Mouse (Mus musculus) heart, postnatal 0 days (tissue): ENCODE measurements at regions not wholly inside any gene's neighbourhood (a gene's known extent, or its start where the extent isn't known, plus 50 kb on each side); places are given as distances from the start of the nearest gene placed in this dataset.
A peak's percentile ranks its signal among the peaks of the same experiment; 100 is the strongest.

ENCODE experiments used
- ATAC-seq: fragments of 200-750 bp; cut with Nextera tagmentation; 2 replicates; pipeline ENCODE4 v1.8.0; 2017; ENCODE audit warnings: low read depth, moderate number of reproducible peaks, moderate library complexity; ENCODE audit not compliant: insufficient read depth
- DNase-seq: peaks from one replicate; pipeline ENCODE4 v3.0.0-alpha.2; 2016; ENCODE audit warnings: low spot score
- H3K27ac ChIP-seq: fragments of 300-500 bp; sonication (generic); 2 replicates; pipeline ENCODE4 v1.5.1; 2014; ENCODE audit warnings: low read depth, mild to moderate bottlenecking
- H3K27me3 ChIP-seq: fragments of 300-500 bp; sonication (generic); 2 replicates; pipeline ENCODE4 v1.6.1; 2014; ENCODE audit warnings: low read length, mixed read lengths; ENCODE audit not compliant: control insufficient read depth, insufficient read depth
- H3K36me3 ChIP-seq: fragments of 300-500 bp; sonication (generic); replicated peaks from 2 replicates; pipeline ENCODE4 v1.6.1; 2014; ENCODE audit warnings: low read length, mixed read lengths; ENCODE audit not compliant: control insufficient read depth, insufficient read depth
- H3K4me1 ChIP-seq: fragments of 300-500 bp; sonication (generic); 2 replicates; pipeline ENCODE4 v1.6.1; 2014; ENCODE audit warnings: antibody characterized with exemption; ENCODE audit not compliant: control insufficient read depth, insufficient read depth
- H3K4me2 ChIP-seq: fragments of 300-500 bp; sonication (generic); 2 replicates; pipeline ENCODE4 v1.6.1; 2014; ENCODE audit warnings: low read depth, mild to moderate bottlenecking, low read length, moderate library complexity
- H3K4me3 ChIP-seq: fragments of 300-500 bp; sonication (generic); 2 replicates; pipeline ENCODE4 v1.5.1; 2014; ENCODE audit warnings: low read depth, low read length
- H3K9ac ChIP-seq: fragments of 300-500 bp; sonication (generic); replicated peaks from 2 replicates; pipeline ENCODE4 v1.6.1; 2014; ENCODE audit warnings: low read depth, low read length, mixed read lengths
- H3K9me3 ChIP-seq: fragments of 300-500 bp; sonication (generic); replicated peaks from 2 replicates; pipeline ENCODE4 v1.6.1; 2016; ENCODE audit warnings: low read length; ENCODE audit not compliant: control insufficient read depth
- CTCF ChIP-seq: IDR thresholded peaks from 2 replicates; pipeline ENCODE4 v1.5.1; 2016; ENCODE audit warnings: antibody characterized with exemption, control low read depth, low read depth
- EP300 ChIP-seq: IDR thresholded peaks from 2 replicates; pipeline ENCODE4 v1.6.1; 2016; ENCODE audit warnings: antibody characterized with exemption, low read depth
- WGBS: fragments of 180-500 bp; shearing (Covaris S2); extraction: QIAGEN DNeasy Blood & Tissue Kit; methylation state at CpG from one replicate; pipeline ENCODE4 v1.1.7; 2014; 5-methylcytosine and 5-hydroxymethylcytosine counted together

- peaks cover 13% of the 10 kb centered on the region; the same call in 1 of the 2 replicates for H3K4me1 ChIP-seq
- TF ChIP-seq EP300: no peak
- H3K4me3 ChIP-seq: no peak overlapping the region
- H3K36me3 ChIP-seq: no peaks in the 10 kb centered on the region
- no peak overlapping the region for H3K4me2 ChIP-seq
- no peak overlapping the region for H3K9ac ChIP-seq
- DNase-seq (no peak), ATAC-seq (no peak)
- H3K9me3 ChIP-seq: no peaks in the 10 kb centered on the region
- 85% methylated on average over 5 of the region's 5 CpGs for WGBS
- H3K27me3 ChIP-seq: no peaks in the 10 kb centered on the region
- no peak overlapping the region for H3K27ac ChIP-seq
Measured at GRCm38 (mm10) chr13:3723458-3724143, 80.5 kb downstream of the Calml3 start.

- WGBS: 90% methylated on average over 4 of the region's 4 CpGs
- Histone ChIP-seq H3K4me1 (no peaks in the 10 kb centered on the region), H3K9me3 (no peaks in the 10 kb centered on the region), H3K9ac (no peak overlapping the region), H3K4me3 (no peak overlapping the region), H3K27me3 (no peaks in the 10 kb centered on the region), H3K4me2 (no peak overlapping the region), H3K36me3 (no peaks in the 10 kb centered on the region), H3K27ac (no peak overlapping the region)
- TF ChIP-seq CTCF: no peak
- ATAC-seq (no peak), DNase-seq (no peak)
Measured at GRCm38 (mm10) chr13:3715019-3715418, 81.2 kb downstream of the Asb13 start.

- Histone ChIP-seq H3K9ac (no peak overlapping the region), H3K4me1 (peaks cover 7% of the 10 kb centered on the region; the same call in 1 of the 2 replicates), H3K27ac (no peak overlapping the region), H3K36me3 (no peaks in the 10 kb centered on the region), H3K27me3 (no peaks in the 10 kb centered on the region), H3K4me3 (no peak overlapping the region), H3K4me2 (no peak overlapping the region), H3K9me3 (no peaks in the 10 kb centered on the region; the same call in 1 of the 2 replicates)
- TF ChIP-seq EP300 (no peak), CTCF (no peak)
- ATAC-seq (no peak), DNase-seq (no peak)
- WGBS: 36% methylated on average over 19 of the region's 19 CpGs
Measured at GRCm38 (mm10) chr13:3712497-3713160, 78.8 kb downstream of the Asb13 start.

- WGBS: 41% methylated on average over 3 of the region's 3 CpGs
- Histone ChIP-seq H3K36me3 (no peaks in the 10 kb centered on the region), H3K9me3 (no peaks in the 10 kb centered on the region; the same call in 1 of the 2 replicates), H3K27me3 (no peaks in the 10 kb centered on the region), H3K9ac (no peak overlapping the region), H3K4me3 (no peak overlapping the region), H3K4me2 (no peak overlapping the region), H3K27ac (no peak overlapping the region), H3K4me1 (peaks cover 7% of the 10 kb centered on the region; the same call in 1 of the 2 replicates)
- no peak for DNase-seq
- TF ChIP-seq EP300 (no peak), CTCF (no peak)
- ATAC-seq: no peak
Measured at GRCm38 (mm10) chr13:3712088-3712487, 78.3 kb downstream of the Asb13 start.

- TF ChIP-seq CTCF: no peak
- 68% methylated on average over 7 of the region's 7 CpGs for WGBS
- Histone ChIP-seq H3K9ac (no peak overlapping the region), H3K9me3 (no peaks in the 10 kb centered on the region; the same call in 1 of the 2 replicates), H3K4me3 (no peak overlapping the region), H3K36me3 (no peaks in the 10 kb centered on the region), H3K4me1 (peaks cover 7% of the 10 kb centered on the region; the same call in 1 of the 2 replicates), H3K27me3 (no peaks in the 10 kb centered on the region), H3K27ac (peak overlapping the region; percentile 74; the same call in 1 of the 2 replicates), H3K4me2 (no peak overlapping the region)
- DNase-seq (no peak), ATAC-seq (no peak)
Measured at GRCm38 (mm10) chr13:3709982-3710618, 76.3 kb downstream of the Asb13 start.
